Mouse (Mus musculus) thymus, postnatal 36 days (tissue): ENCODE results near the gene Foxp1.
A peak's percentile ranks its signal among the peaks of the same experiment; 100 is the strongest.

Experiments
- DNase-seq, 2 experiments: peaks; one replicate each; pipeline ENCODE4 v3.0.0; 2022; ENCODE audit warnings: mixed read lengths in 2 of 2

The Foxp1 gene

DNA sequence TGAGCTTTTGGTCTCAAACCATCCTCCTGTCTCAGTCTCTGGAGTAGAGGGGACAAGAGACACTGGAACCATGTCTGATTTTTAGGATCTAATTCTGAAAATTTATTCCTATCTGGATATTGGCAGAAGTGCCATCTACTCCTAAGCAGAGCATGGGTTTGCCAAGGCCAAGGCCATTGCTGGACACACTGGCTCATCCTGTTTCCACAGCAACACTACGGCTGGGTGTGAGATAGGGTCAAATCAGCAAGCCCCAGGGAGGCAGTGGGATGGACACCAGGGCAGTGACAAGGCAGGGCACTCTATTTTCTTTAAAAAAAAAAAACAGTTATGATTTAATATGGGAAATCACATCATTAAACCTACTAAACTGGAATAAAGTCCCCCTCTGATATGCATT, 405.1 kb downstream of the Foxp1 start:
- no peak for DNase-seq

- no peak for DNase-seq
These were observed 410.7 kb downstream of the Foxp1 start for GRCm38 (mm10) chr6:99111856-99112255.

DNA sequence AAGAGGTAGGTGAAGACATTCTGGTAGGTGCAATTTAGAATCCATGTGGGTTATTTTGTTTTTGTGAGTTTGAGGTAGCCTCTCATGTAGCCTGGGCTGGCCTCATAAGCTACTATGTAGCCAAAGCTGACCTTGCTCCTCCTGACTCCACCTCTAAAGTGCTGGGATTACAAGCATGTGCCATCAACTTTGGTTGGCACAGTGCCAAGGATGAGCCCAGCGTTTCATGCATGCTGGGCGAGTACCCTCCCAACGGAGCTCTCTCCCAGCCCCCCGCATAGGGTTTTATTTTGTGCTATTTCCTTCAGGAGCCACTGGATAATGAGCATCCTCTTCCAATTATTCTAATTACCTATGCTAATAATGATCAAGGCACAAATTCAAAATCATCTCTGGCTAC, 414.1 kb downstream of the Foxp1 start:
- no peak for DNase-seq

GRCm38 (mm10) chr6:99107674-99108073, 414.8 kb downstream of the Foxp1 start:
- DNase-seq = no peak

DNA sequence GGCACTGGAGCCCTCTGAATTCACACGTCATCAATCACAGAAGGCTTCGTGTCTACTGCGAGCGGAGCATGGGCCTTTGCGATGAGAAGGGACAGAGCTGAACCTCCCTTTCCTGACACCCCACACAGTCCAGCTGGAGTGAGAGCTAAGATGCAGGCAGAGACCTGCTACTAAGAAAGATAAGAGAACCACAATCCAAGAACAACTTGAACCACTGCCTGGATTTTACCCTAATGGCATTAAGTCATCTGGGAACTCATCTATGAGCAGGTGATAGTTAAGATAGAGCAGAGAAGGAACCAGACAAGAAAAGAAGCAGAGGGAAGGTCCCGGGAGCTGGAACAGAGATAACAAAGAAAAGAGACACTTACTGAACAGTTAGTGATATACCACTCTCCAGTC, 415.4 kb downstream of the Foxp1 start:
- no peak for DNase-seq

GRCm38 (mm10) chr6:99105979-99106378, 416.5 kb downstream of the Foxp1 start:
- DNase-seq = no peak

DNA sequence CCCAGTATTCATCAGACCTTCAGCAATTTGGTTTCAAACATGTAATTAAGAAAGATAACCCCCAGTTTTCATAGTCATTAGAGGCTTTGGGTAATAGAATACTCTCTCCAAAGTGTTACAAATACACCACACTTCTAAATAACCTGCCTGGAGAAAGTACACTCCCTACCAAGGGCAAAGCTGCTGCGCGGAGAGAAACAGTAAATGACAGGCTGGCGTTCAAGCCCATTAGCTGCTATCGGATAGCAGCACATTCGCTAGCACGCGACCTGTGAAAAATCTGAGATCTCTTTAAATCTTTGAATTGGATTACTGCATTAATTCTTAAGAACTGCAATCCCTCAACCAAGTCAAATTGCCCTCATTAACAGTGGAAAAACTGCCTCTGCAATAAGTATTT, 418.1 kb downstream of the Foxp1 start:
- no peak for DNase-seq

DNA sequence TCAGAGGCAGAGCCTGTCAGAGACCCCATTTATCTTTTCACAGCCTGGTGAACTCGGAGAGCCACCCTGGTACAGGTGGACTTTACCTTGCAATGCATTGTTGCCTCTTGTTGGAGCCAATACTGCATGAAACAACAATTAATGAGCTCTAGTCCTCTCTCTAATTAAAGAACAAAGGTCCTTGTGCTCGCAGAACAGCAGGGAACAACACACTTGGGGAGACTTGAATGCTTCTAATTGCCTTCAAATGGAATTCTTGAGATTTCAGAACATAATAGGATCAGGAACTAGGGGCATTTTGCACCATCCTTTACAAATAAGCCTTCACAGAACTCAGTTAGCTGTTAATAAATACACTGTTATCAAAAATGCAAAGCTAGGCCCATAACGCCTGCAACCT, 418.6 kb downstream of the Foxp1 start:
- no peak for DNase-seq

DNA sequence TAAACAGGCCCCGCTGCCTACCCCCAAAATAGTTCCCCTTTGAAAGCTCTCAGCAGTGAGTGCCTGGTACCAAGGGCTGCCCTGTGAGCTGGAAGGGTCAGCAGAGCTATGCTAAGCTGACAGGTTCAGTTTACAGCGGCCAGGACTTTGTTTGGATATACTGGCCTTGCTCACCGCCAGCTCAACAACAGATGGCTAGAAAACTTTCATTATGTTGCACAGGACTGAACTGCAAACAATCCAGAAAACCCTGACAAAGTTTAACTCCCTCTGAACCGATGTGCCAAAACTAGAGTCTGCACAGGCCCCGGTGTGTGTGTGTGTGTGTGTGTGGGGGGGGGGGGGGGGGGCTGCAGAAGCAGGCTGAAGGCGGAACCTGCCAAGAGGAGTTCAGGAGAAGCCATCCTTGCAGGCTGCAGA, 421.0 kb downstream of the Foxp1 start:
- DNase-seq = no peak

DNA sequence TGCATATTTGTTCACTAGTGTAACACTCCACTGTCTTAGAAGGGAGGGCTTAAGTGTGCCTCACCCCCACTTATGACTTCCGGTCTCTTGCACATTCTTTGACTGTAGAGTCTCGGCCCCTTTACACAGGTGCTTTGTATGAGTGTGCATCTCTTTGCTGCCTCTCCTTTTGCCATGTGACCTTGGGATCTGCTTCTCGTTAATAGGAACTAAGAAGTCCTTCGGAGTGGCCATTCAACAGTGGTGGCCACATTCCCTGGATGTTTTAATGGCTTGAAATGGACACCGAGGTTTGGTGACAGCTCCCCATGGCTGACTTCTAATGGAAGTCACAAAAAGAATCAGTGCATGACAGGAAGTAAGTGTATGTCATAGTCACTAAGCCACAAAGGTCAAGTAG, 422.2 kb downstream of the Foxp1 start:
- no peak for DNase-seq

- DNase-seq = no peak
These were observed 422.7 kb downstream of the Foxp1 start for GRCm38 (mm10) chr6:99099781-99100180.

DNA sequence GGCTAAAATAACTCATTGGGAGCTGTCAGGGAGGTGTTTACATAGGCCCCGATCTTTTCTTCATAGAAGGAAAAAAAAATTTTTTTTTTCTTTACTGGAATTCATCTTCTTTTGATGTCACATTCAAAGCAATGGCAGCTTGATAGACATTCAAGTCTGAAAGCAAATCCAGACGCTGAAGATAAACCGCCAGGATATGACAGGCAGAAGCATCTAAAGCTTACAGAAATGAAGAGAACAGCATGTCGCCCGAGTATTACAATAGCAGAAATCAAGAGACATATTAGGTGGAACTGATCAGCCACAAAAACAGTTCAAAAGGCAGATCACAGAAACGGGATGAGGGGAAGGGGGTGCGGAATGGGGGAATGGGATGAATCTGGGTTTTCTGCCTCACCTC, 425.3 kb downstream of the Foxp1 start:
- DNase-seq = no peak

- no peak for DNase-seq
These were observed 425.8 kb downstream of the Foxp1 start for GRCm38 (mm10) chr6:99096776-99097166.

DNA sequence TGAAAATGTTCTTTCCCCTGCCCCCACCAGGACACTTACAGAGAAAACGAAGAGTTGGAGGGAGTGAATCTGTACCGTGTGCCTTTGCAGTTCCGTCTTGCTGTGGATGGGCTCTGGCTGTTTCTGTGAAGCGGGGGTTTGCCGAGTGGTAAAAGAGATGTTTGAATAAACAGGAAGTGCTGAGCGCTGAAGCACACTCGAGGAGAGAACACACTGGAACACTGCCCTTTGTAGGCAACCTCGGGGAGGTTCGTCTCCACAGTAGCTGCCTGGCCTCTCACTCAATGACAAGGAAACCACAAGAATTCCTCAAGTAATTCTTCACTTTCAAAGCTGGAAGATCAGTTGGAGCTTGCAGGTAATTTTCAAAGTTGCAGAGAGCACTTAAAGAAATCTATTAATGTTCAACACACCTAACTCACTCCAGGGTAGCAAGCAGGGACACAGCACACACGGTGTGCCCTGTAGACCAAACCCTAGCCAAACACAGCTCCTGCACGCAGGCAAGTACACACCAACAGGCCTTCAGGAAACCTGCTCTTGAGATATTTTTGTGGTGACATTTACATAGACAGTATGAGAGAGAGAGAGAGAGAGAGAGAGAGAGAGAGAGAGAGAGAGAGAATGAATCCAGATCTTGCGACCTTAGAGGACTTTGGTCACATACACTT, 426.3 kb downstream of the Foxp1 start:
- peak; percentile 71 to 78 for DNase-seq

DNA sequence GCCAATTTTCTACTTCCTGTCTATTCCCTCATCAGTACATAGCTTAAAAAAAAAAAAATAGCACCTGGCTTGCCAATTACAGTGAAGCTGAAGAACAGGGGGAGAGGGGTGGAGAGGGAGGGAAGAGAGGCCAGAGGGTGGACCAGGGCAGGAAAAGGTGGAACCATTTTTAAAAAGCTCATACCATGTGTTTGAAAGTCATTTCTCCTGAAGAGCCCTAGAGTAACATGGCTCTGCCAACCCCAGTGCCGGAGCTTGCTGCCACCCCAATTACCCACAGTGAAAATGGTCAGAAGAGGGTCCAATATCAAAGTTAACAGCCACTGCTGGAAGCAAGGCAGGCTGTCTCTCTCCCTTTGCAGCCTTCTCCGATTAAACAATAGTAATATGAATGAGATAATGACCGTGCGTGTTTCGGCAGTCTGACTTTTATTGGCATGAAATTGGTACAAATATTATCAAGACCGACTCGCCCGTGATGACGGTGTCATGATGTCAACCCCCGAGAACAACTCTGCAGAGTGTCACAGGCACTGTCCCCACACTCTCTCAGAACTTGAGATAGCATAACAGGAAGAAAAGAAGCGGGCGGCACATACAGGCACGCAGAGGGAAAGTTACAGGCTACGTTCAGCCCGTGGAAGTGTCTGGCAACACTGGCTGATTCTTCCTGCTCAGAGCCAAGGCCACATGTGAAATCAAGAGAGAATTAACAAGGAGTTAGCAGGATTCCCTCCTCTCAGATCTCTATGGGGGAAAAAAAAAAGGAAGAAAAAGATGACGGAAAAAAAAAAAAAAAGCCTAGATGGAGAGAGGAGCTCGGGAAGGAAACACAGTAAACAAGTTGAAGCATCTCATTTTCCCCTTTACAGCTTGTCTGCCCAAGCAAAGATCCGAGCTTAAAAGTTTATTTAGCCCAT, 427.1 kb downstream of the Foxp1 start:
- DNase-seq = peak; percentile 50 to 62

DNA sequence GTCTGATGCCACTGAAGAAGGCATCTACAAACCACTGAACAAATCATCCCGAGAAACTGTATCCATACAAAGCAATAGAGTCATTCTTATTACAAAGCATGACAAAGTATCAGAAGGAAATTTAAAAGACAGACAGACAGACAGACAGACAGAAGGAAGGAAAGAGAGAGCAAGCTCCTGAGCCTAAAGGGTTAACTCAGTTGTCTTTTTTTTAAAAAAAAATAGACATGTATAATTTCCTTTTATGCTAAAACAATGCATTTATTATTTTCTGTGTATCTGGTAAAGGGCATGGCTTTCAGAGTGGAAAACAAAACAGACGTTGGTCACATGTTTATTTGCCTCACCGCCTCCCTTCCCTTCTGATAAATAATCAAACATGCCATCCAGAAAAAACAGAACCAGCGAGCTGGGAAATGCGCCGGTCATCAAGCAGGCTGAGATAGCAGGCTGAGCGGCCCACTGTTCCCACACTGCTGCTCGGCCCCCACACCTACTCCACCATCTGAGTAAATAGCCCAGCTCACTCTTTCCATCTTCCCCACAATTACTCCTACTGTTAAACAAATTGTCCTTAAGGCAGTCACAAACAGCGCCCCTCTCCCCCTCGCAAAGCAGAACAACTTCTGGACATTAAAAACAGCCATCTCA, 428.1 kb downstream of the Foxp1 start:
- peak in 1 of 2 experiments; percentile 14 for DNase-seq

GRCm38 (mm10) chr6:99093856-99094255, 428.7 kb downstream of the Foxp1 start:
- DNase-seq = no peak

DNA sequence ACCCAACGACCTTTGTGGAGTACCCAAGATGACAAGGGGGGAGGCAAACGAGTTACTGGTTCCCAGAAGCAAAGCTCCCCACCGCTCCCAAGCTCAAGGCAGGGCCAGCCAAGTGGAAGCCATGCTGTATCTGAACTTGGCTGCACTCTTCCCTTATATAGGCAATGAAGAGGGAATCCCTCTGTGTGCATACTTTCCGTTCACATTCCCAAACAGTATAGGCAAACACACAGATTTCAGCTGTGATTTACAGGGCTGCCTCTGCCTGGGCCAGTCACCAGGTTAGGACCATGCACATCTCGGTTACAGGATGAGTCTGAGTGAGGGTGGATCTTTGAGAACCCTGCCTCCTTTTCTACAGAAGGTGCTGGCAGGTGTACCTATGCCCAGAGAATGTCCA, 429.3 kb downstream of the Foxp1 start:
- no peak for DNase-seq

DNA sequence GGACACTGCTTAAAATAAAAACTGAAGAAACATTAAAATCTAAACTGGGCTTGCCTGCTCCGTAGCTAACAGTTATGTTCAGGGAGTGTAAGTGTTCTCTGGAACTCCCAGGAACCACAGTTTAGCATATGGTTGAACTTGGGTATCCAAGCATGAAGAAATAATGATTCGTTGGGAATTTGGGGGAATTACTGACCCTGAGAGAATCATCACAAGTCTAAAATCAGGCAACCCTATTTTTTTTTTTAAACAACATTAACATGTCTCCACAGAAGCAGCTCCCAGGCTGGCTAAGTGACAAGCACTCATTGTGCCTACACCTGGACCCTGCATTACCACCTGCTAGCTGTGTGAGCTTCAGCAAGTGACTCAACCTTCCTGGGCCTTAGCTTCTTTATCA, 430.7 kb downstream of the Foxp1 start:
- no peak for DNase-seq

DNA sequence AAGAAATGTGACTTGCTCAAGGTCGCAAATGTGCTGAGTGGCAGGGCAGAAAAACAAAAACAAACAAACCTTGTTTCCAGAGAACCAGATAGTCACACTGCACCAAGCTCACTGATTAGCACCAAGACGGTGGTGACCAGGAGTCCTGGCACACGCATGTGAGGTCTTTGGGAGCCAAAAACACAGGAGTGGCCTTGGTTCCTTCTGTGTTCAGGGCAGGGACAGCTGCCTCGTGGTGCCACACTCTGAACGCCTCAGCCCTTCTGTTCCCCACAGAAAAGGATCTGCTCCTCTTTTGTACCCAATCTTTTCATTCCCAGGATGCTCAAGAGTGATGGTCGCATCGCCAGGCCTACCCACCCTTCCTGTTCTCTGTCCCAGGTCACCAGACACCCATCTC, 434.9 kb downstream of the Foxp1 start:
- DNase-seq = no peak

- no peak for DNase-seq
These were observed 437.6 kb downstream of the Foxp1 start for GRCm38 (mm10) chr6:99084956-99085355.

GRCm38 (mm10) chr6:99081259-99081658, 441.3 kb downstream of the Foxp1 start:
- DNase-seq = no peak

DNA sequence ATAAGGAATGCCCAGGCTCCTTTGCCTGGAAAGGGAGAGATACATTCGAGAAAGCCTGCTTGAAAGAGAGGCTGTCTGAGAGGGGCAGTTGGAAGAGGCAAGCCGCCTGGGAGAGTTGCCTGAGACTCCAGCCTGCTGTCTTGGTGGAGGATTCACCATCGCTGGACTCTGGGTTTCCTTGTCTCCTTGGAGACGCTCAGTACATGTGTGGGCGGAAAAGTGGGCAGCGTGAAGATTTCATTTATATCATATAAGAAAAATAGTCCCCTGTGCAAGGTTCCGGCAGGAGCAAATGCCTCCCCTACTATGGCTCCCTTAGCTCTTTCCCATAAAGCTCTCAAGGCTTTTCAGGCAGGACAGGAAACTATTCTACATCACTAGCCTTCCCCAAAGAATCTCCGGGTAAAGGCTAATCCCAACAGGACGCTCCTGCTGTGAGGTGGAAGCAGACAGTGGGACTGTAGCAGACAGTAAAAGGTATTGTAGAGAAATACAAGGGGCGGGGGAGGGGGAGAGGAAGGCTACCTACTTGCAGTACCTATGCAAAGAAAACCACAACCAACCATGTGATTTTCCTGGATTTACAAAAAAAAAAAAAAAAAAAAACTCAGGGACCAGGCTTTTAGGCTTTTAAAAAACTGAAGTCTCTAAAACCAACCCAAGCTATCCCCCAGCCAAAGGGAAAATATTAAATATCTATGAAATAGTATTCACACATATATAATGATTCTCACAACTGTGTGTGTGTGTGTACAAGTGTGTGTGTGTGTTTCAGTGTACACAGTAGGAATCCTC, 443.3 kb downstream of the Foxp1 start:
- DNase-seq = no peak
